Mouse (Mus musculus) liver, adult 2 months (tissue): Measurements from ENCODE around the gene Pom121l2. TPM values are rescaled to one million over a fixed set of nuclear protein-coding genes. Genes with fewer than 3 reads are reported as not detected.
A peak's percentile ranks its signal among the peaks of the same experiment; 100 is the strongest.

Experiments used
- DNase-seq: peaks from one replicate; pipeline ENCODE4 v3.0.0-alpha.2; 2011; ENCODE audit warnings: low read depth, low spot score; ENCODE audit errors: extremely low read depth
- H3K27ac ChIP-seq: fragments of 200-500 bp; replicated peaks from 2 replicates; pipeline ENCODE4 v1.5.1; 2012; ENCODE audit warnings: low read depth, mild to moderate bottlenecking, control low read depth, inconsistent platforms, low read length; ENCODE audit not compliant: insufficient read depth
- H3K27me3 ChIP-seq: fragments of 200-500 bp; 2 replicates; pipeline ENCODE4 v1.6.1; 2012; ENCODE audit warnings: mild to moderate bottlenecking, moderate library complexity, low read length, inconsistent platforms; ENCODE audit not compliant: control insufficient read depth, insufficient read depth
- H3K36me3 ChIP-seq: fragments of 200-500 bp; 2 replicates; pipeline ENCODE4 v1.6.1; 2012; ENCODE audit warnings: low read length, inconsistent platforms; ENCODE audit not compliant: control insufficient read depth, insufficient read depth
- H3K4me1 ChIP-seq: fragments of 200-500 bp; 2 replicates; pipeline ENCODE4 v1.6.1; 2011; ENCODE audit warnings: low read length; ENCODE audit not compliant: control insufficient read depth, insufficient read depth
- H3K4me3 ChIP-seq: fragments of 200-500 bp; 2 replicates; pipeline ENCODE4 v1.5.1; 2011; ENCODE audit warnings: low read depth, mild to moderate bottlenecking, control low read depth, low read length, moderate library complexity; ENCODE audit not compliant: insufficient read depth
- H3K79me2 ChIP-seq: fragments of 200-500 bp; 2 replicates; pipeline ENCODE4 v1.6.1; 2012; ENCODE audit warnings: inconsistent platforms, mild to moderate bottlenecking, low read length, moderate library complexity; ENCODE audit not compliant: control insufficient read depth, insufficient read depth
- H3K9ac ChIP-seq: fragments of 200-500 bp; 2 replicates; pipeline ENCODE4 v1.6.1; 2012; ENCODE audit warnings: low read depth, mild to moderate bottlenecking, control low read depth, inconsistent platforms, low read length
- CTCF ChIP-seq: fragments of 200-500 bp; IDR thresholded peaks from 2 replicates; pipeline ENCODE4 v1.5.1; 2011; ENCODE audit warnings: low read depth, low read length, control low read depth
- POLR2A ChIP-seq: fragments of 200-500 bp; IDR thresholded peaks from 2 replicates; pipeline ENCODE4 v1.6.1; 2011; ENCODE audit warnings: low read length, control low read depth; ENCODE audit not compliant: insufficient read depth; ENCODE audit errors: extremely low read depth
- WGBS: fragments of 180-500 bp; shearing (Covaris S2); methylation state at CpG from one replicate; pipeline ENCODE4 v1.1.7; 2018; 5-methylcytosine and 5-hydroxymethylcytosine counted together
- polyA plus RNA-seq: library from polyadenylated mRNA; depleted of rRNA; stranded (reverse); fragments of >200 nt; gene quantifications from 2 replicates; pipeline ENCODE4 v1.2.3, GENCODE M21; 2012
- total RNA-seq: library from RNA; depleted of rRNA; stranded (reverse); fragments of >200 nt; gene quantifications from 2 replicates; pipeline ENCODE4 v1.2.3, GENCODE M21; 2014

The Pom121l2 gene
- total and polyA plus RNA-seq, 2 experiments, result not detected

DNA sequence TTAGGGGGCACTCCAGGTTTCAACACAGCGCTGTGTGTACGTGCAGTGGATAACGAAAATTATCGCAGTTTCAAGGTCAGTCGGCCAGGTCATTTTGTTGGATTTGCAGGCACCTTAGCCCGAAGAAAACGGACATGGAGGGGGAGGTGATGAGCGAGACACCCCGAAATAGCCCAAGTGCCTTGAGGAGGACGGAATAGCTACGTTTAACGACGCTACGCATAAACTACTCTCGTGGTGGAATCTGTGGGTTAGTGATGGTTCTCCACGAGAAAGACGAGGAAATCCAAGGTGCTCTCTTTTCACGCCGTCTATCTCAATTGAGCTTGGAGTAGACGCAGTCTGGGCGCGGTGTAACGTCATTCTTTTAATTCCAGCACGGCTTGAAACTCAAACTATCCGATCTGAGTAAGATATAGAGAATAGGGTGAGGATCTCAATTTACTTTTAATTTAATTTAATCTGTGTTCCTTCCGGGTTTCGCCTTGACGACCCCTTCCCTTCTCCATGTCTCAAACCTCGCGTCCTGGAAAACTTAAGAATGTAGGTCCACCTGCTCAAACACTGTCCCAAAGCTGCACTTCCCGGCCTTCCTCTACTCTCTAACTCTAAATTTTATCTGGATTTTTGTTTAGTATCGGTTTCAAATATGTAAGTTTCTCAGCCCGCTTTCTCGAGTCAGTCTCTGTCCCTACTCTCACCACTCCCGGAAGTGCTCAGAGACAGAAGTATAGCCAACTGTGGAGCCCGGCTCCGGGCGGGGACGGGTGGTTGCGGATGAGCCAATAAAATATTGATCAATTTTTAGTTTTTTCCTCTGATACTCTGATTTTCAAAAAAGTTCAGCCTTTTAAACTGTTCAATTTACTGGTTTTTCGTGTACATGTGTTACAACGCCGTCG lies 39.2 kb downstream of the Pom121l2 start:
- Histone ChIP-seq H3K9ac (peak overlapping the region; percentile 62), H3K27me3 (no peaks in the 10 kb centered on the region), H3K27ac (no peak overlapping the region), H3K4me1 (peaks cover 5% of the 10 kb centered on the region), H3K36me3 (no peaks in the 10 kb centered on the region), H3K4me3 (peak overlapping the region; percentile 53), H3K79me2 (no peaks in the 10 kb centered on the region)
- no peak for DNase-seq
- 6% methylated on average over 44 of the region's 44 CpGs for WGBS
- TF ChIP-seq CTCF (no peak), POLR2A (no peak)

GRCm38 (mm10) chr13:22020901-22021339 lies 39.9 kb downstream of the Pom121l2 start:
- Histone ChIP-seq H3K79me2 (no peaks in the 10 kb centered on the region), H3K27ac (no peak overlapping the region), H3K27me3 (no peaks in the 10 kb centered on the region), H3K4me1 (peaks cover 6% of the 10 kb centered on the region), H3K36me3 (no peaks in the 10 kb centered on the region), H3K4me3 (peak overlapping the region; percentile 53; the same call in 1 of the 2 replicates), H3K9ac (no peak overlapping the region)
- WGBS, result 2% methylated on average over 8 of the region's 8 CpGs
- TF ChIP-seq POLR2A (no peak), CTCF (no peak)
- peak; percentile 86 for DNase-seq

DNA sequence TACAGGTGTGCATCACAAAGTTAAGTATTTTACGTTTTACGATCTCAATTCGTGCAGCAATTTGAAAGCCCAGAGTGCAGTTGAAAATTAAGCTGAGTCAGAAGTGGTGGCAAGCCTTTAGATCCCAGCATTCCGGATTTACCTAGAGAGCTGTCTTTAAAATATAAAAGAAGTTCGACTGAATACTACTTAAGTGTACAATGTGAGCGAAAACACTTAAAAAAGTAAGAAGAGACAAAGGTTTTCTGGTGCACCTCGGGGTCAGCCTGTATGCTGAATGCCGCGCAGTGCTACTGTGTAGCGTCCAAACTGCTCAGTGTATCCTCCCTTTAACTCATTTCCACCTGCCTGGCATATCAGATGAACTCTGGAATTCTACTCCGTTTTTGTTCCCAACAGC lies 40.6 kb downstream of the Pom121l2 start:
- no peak for TF ChIP-seq CTCF
- no peak for TF ChIP-seq POLR2A
- under 1% methylated on average over 11 of the region's 11 CpGs for WGBS
- Histone ChIP-seq H3K36me3 (no peaks in the 10 kb centered on the region), H3K4me1 (peaks cover 8% of the 10 kb centered on the region), H3K27me3 (no peaks in the 10 kb centered on the region), H3K4me3 (peak overlapping the region; percentile 53), H3K79me2 (no peaks in the 10 kb centered on the region), H3K27ac (no peak overlapping the region), H3K9ac (peak overlapping the region; percentile 34; the same call in 1 of the 2 replicates)
- peak; percentile 64 for DNase-seq

- Histone ChIP-seq H3K4me3 (peak overlapping the region; percentile 47), H3K27ac (no peak overlapping the region), H3K4me1 (peaks cover 8% of the 10 kb centered on the region), H3K27me3 (no peaks in the 10 kb centered on the region), H3K79me2 (no peaks in the 10 kb centered on the region), H3K9ac (peak overlapping the region; percentile 12; the same call in 1 of the 2 replicates), H3K36me3 (no peaks in the 10 kb centered on the region)
- no peak for TF ChIP-seq POLR2A
- TF ChIP-seq CTCF, result no peak
- WGBS, result under 1% methylated on average over 9 of the region's 9 CpGs
- DNase-seq, result peak; percentile 88
Measured at GRCm38 (mm10) chr13:22022241-22022640, 41.2 kb downstream of the Pom121l2 start.

GRCm38 (mm10) chr13:22026058-22027031 lies 45.4 kb downstream of the Pom121l2 start:
- no peak overlapping the region for H3K27ac ChIP-seq
- no peaks in the 10 kb centered on the region for H3K36me3 ChIP-seq
- no peaks in the 10 kb centered on the region for H3K27me3 ChIP-seq
- WGBS, result 4% methylated on average over 35 of the region's 35 CpGs
- no peaks in the 10 kb centered on the region for H3K79me2 ChIP-seq
- H3K4me3 ChIP-seq, result peak overlapping the region; percentile 56
- H3K4me1 ChIP-seq, result peaks cover 4% of the 10 kb centered on the region; the same call in 1 of the 2 replicates
- peak; percentile 65 for DNase-seq
- H3K9ac ChIP-seq, result peak overlapping the region; percentile 63
- TF ChIP-seq POLR2A, result no peak
- TF ChIP-seq CTCF, result no peak
